Mouse (Mus musculus) heart, adult 8-10 months (tissue): ENCODE measurements at regions not wholly inside any gene's neighbourhood (a gene's known extent, or its start where the extent isn't known, plus 50 kb on each side); places are given as distances from the start of the nearest gene placed in this dataset.

Source experiments
- DNase-seq: peaks from one replicate; pipeline ENCODE4 v3.0.0; 2022; ENCODE audit warnings: low spot score

GRCm38 (mm10) chr5:29870537-29870936 is 134.8 kb upstream of the Gm5129 start:
- no peak for DNase-seq

GRCm38 (mm10) chr5:29875451-29875850 is 137.5 kb upstream of the Il6 start:
- DNase-seq: no peak

GRCm38 (mm10) chr5:29887267-29887841 is 125.6 kb upstream of the Il6 start:
- no peak for DNase-seq

- DNase-seq: no peak
Observed at GRCm38 (mm10) chr5:29892344-29892743, 120.6 kb upstream of the Il6 start.

GRCm38 (mm10) chr5:29892861-29893260 is 120.1 kb upstream of the Il6 start:
- DNase-seq: no peak

GRCm38 (mm10) chr5:29893829-29894228 is 119.1 kb upstream of the Il6 start:
- no peak for DNase-seq

GRCm38 (mm10) chr5:29894606-29895595 is 118.0 kb upstream of the Il6 start:
- peak; percentile 68 for DNase-seq

- DNase-seq: no peak
Observed at GRCm38 (mm10) chr5:29897617-29898016, 115.3 kb upstream of the Il6 start.

- no peak for DNase-seq
Observed at GRCm38 (mm10) chr5:29901716-29902115, 111.2 kb upstream of the Il6 start.

- no peak for DNase-seq
Observed at GRCm38 (mm10) chr5:29920295-29920694, 92.6 kb upstream of the Il6 start.

- no peak for DNase-seq
Observed at GRCm38 (mm10) chr5:29925527-29925926, 87.4 kb upstream of the Il6 start.

GRCm38 (mm10) chr5:29927594-29927993 is 85.3 kb upstream of the Il6 start:
- no peak for DNase-seq

GRCm38 (mm10) chr5:29929381-29929780 is 83.5 kb upstream of the Il6 start:
- DNase-seq: no peak

- DNase-seq: no peak
Observed at GRCm38 (mm10) chr5:29947225-29947624, 65.7 kb upstream of the Il6 start.

- DNase-seq: no peak
Observed at GRCm38 (mm10) chr5:29948161-29948560, 64.8 kb upstream of the Il6 start.

- DNase-seq: no peak
Observed at GRCm38 (mm10) chr5:29950456-29951170, 62.3 kb upstream of the Il6 start.

- DNase-seq: no peak
Observed at GRCm38 (mm10) chr5:29951381-29952350, 61.2 kb upstream of the Il6 start.
